Mouse (Mus musculus) spleen, adult 2 months (tissue): Measurements from ENCODE around the gene Rasgrp2. TPM values are rescaled to one million over a fixed set of nuclear protein-coding genes. Genes with fewer than 3 reads are reported as not detected.

Experiments used
- DNase-seq, 2 experiments: peaks; one replicate each; pipeline versions ENCODE4 v3.0.0 to v3.0.0-alpha.2; 2012 to 2021; ENCODE audit warnings: low spot score in 2 of 2, low read depth in 1 of 2
- H3K27ac ChIP-seq: fragments of 200-500 bp; 2 replicates; pipeline ENCODE4 v1.5.1; 2012; ENCODE audit warnings: low read length, inconsistent platforms; ENCODE audit not compliant: insufficient read depth
- H3K27me3 ChIP-seq: fragments of 200-500 bp; 2 replicates; pipeline ENCODE4 v1.6.1; 2012; ENCODE audit warnings: mild to moderate bottlenecking, moderate library complexity, low read length, inconsistent platforms; ENCODE audit not compliant: control insufficient read depth, insufficient read depth
- H3K36me3 ChIP-seq: fragments of 200-500 bp; 2 replicates; pipeline ENCODE4 v1.6.1; 2012; ENCODE audit warnings: mild to moderate bottlenecking, low read length, inconsistent platforms; ENCODE audit not compliant: control insufficient read depth, insufficient read depth
- H3K4me1 ChIP-seq: fragments of 200-500 bp; 2 replicates; pipeline ENCODE4 v1.6.1; 2011; ENCODE audit warnings: inconsistent platforms; ENCODE audit not compliant: control insufficient read depth, insufficient read depth, insufficient read length
- H3K4me3 ChIP-seq: fragments of 200-500 bp; 2 replicates; pipeline ENCODE4 v1.5.1; 2011; ENCODE audit warnings: mild to moderate bottlenecking, inconsistent platforms; ENCODE audit not compliant: insufficient read depth, insufficient read length; ENCODE audit errors: extremely low read depth
- CTCF ChIP-seq: fragments of 200-500 bp; IDR thresholded peaks from 2 replicates; pipeline ENCODE4 v1.5.1; 2011; ENCODE audit warnings: mild to moderate bottlenecking, inconsistent platforms; ENCODE audit not compliant: insufficient read depth, insufficient read length, insufficient replicate concordance; ENCODE audit errors: extremely low read depth
- POLR2A ChIP-seq: fragments of 200-500 bp; IDR thresholded peaks from 2 replicates; pipeline ENCODE4 v1.6.1; 2011; ENCODE audit warnings: low read depth, low read length, inconsistent platforms
- WGBS: fragments of 180-500 bp; shearing (Covaris S2); methylation state at CpG from one replicate; pipeline ENCODE4 v1.1.7; 2018; 5-methylcytosine and 5-hydroxymethylcytosine counted together
- polyA plus RNA-seq: library from polyadenylated mRNA; depleted of rRNA; stranded (reverse); fragments of >200 nt; gene quantifications from 2 replicates; pipeline ENCODE4 v1.2.3, GENCODE M21; 2012

Rasgrp2 gene
- polyA plus RNA-seq, 1 experiment, result 681 TPM

DNA sequence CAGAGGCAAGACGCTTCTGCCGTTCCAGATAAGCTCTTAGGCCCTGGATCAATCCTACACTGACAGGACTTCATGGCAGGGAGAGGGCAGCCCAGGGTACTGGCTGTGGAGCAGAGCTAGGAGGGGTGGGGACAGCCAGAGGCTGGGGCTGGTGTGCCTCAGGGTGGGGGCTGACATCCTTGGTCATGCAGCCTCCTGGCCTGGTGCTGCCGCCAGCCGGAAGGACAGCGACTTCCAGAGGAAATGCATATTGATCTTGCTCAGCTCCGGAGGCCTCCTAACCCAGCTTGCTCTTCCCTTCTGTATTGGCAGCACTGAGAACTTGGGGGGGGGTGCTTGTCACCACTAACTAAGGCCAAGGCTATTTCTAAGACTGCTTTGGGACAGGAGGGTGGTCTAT, 16.3 kb downstream of the Rasgrp2 start:
- TF ChIP-seq CTCF (no peak), POLR2A (no peak)
- Histone ChIP-seq H3K27me3 (peaks cover 9% of the 10 kb centered on the region; the same call in 1 of the 2 replicates), H3K27ac (no peak overlapping the region), H3K36me3 (peaks cover 25% of the 10 kb centered on the region), H3K4me3 (no peak overlapping the region), H3K4me1 (no peaks in the 10 kb centered on the region; the same call in none of the 2 replicates)
- no peak for DNase-seq
- 76% methylated on average over 6 of the region's 6 CpGs for WGBS

DNA sequence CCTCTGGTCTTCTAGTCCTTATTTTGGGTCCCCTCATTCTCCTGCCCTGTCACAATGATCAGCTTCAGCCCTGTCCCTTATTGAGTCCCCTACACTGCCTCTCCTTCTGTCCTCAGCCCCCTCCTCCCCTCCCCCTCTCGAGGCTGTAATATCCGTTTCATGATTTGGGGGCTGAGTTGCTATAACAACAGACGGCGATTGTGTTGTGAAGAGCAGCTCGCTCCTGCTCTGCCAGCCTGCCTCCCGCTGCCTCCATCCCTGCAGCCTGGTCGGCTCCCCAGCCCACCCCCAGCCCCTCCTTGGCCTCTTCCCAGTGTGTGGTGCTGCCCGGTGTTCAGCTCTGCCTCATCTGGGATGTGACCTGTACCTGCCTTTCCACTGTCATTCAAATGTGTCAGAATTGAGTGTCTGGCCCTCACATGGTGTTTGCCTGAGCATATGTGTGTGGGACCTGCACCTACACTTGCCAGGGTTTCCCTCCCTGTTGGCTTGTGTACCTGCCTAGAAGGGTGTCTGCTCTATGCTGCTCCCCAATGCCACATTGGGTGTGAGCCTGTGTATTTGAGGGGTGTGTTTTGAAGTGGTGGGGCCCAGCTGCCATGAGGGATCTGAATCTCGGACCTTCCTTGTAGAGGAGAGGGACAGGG, 17.1 kb downstream of the Rasgrp2 start:
- WGBS, result 51% methylated on average over 9 of the region's 9 CpGs
- Histone ChIP-seq H3K4me3 (no peak overlapping the region), H3K27ac (no peak overlapping the region), H3K36me3 (peaks cover 21% of the 10 kb centered on the region), H3K27me3 (peaks cover 9% of the 10 kb centered on the region; the same call in 1 of the 2 replicates), H3K4me1 (no peaks in the 10 kb centered on the region; the same call in 1 of the 2 replicates)
- TF ChIP-seq CTCF (no peak), POLR2A (no peak)
- DNase-seq, result no peak

DNA sequence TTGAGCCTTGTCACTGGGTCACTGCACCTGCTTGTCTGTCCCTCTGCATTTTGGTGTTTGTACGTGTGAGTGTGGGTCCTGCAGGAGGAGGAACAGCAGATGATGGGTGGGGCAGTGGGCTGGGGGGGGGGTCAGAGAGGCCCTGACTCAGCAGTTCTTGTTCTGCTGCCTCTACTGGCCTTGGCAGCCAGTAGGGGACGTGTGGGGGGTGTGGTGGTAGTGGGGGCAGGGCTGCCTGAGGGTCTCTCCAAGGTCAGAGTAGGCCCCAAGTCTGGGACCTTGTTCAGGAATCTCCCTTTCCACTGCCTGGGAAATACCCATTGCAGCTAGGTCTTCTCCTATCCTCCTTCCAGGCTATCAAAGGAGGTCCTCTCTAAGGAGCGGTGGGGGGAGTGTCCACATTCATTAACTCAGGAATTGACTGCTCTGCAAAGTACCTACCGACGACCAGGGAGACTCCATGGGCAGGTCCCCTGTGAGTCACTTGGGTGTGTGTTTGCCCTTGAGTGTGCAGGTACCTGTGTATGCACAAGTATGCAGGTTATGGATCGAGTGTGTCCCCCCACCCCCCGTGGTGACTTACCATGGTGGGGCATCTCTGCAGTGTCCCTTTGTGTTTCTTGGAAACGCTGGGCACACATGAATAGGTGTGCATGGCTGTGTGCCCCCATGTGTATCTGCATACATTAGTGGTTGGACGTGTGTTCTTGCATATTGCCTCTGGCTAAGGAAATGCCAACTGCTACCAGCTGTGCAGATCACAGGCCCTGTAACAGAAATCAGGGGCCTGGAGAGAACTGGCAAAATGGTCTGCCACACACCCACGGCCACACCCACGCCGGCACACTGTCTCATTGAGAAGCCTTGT, 18.0 kb downstream of the Rasgrp2 start:
- Histone ChIP-seq H3K36me3 (peaks cover 19% of the 10 kb centered on the region), H3K4me1 (no peaks in the 10 kb centered on the region; the same call in 1 of the 2 replicates), H3K27ac (no peak overlapping the region), H3K4me3 (no peak overlapping the region), H3K27me3 (peaks cover 9% of the 10 kb centered on the region; the same call in 1 of the 2 replicates)
- no peak for DNase-seq
- TF ChIP-seq CTCF, result no peak
- TF ChIP-seq POLR2A, result no peak
- 61% methylated on average over 12 of the region's 12 CpGs for WGBS

DNA sequence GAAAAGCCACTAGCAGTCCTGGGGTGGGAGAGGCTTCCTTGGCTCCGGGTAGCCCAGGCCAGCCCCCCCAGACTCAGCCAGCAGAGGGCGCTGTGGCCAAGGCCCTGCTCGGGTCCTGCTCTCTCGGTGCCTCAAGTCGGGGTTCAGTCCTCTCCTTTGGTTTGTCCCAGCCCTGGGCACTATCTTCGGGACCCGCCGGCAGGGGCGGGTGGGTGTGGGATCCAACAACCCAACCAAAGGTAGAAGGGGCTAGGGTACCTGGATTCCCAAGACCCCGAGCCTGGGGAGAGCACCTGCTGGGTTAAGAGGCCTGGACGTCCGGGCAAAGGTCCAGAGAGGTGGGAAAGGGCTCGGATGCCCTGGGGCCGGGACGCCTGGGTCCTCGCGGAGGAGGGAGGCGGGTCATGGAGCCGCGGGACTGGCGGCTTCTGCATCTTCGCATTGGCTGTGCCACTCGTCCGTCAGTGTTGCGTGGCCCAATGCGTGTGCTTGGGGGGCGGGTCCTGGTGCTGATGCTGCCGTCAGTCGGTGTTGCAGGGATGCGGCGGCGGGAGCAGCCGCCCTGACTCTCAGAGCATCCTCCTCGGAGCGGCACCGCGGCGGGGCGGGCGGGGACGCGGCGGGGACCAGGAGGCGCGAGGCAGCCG, 19.2 kb downstream of the Rasgrp2 start, which contains the start of gene Nrxn2:
TSS of gene Nrxn2 (plus strand) at position 499 of the 647 bp plus-strand sequence.
- Histone ChIP-seq H3K4me3 (peak within 1 kb of the TSS; percentile 53), H3K36me3 (peaks cover 11% of the 10 kb centered on the region), H3K4me1 (no peaks in the 10 kb centered on the region; the same call in 1 of the 2 replicates), H3K27me3 (peaks cover 9% of the 10 kb centered on the region; the same call in 1 of the 2 replicates), H3K27ac (no peak within 1 kb of the TSS)
- 3% methylated on average over 46 of the region's 46 CpGs for WGBS
- DNase-seq, result peak; percentile 70 to 81
- peak; percentile 97 for TF ChIP-seq CTCF
- TF ChIP-seq POLR2A, result no peak

DNA sequence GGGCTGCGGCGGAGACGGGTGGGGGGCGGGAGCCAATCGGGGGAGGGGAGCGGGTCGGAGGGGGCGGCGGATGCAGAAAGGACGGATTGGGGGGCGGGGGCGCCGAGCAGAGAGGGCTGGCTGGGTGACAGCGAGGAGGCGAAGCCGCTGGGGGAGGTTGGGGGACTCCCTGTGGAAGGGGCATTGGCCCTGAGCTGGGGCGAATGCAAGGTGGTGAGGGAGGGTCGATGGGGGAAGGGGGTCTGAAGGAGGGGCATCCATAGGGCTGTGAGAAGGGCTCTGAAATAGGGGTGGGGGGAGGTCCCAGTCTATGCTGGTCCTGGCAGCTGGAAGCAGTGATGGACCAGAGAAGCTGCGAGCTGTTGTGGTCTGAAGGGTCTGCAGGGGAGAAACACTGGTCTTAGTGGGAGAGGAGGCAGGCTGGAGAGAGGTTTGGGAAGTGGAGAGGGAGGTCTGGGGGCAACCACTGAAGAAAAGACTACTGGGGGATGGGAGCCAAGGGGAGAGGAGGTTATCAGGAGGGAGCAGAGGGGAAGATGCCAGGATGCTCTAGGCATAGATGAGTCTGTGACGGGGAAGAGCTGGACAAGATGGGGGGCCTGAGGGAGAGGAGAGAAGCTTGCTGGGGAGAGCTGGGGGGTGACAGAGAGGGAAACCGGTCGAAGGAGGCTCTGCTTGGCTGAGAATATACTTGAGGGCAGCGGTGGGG, 20.0 kb downstream of the Rasgrp2 start:
- Histone ChIP-seq H3K27ac (no peak overlapping the region), H3K4me3 (no peak overlapping the region), H3K4me1 (no peaks in the 10 kb centered on the region; the same call in 1 of the 2 replicates), H3K36me3 (peaks cover 3% of the 10 kb centered on the region), H3K27me3 (peaks cover 9% of the 10 kb centered on the region; the same call in 1 of the 2 replicates)
- 18% methylated on average over 19 of the region's 23 CpGs for WGBS
- DNase-seq, result no peak
- no peak for TF ChIP-seq POLR2A
- TF ChIP-seq CTCF, result no peak

DNA sequence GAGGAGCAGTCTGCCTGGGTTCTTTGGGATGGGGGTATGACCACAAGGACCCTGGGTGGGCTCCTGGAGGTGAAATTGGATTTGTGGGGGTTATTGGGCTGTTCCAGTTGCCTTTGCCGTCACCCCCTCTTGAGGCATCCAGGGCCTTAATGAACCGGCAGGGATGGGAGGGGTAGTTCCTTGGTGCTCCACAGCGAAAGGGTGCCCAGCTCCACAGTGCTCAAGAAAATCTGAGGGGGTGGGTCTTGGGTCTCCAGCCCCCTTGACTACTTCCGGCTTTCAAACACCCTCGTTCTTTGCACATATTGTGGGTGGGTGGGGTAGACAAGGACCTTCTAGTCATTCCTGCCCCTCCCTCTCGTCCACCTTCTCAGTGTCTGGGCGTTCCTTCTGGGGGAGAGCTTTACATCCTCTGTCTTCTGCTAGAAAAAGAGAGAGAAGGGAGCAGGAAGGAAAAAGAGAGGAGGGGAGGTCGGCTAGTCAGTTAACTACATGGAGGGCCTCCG, 20.7 kb downstream of the Rasgrp2 start:
- Histone ChIP-seq H3K27me3 (peaks cover 9% of the 10 kb centered on the region; the same call in 1 of the 2 replicates), H3K4me3 (no peak overlapping the region), H3K4me1 (no peaks in the 10 kb centered on the region; the same call in 1 of the 2 replicates), H3K36me3 (no peaks in the 10 kb centered on the region), H3K27ac (no peak overlapping the region)
- no peak for DNase-seq
- TF ChIP-seq POLR2A (no peak), CTCF (no peak)
- WGBS, result 58% methylated on average over 9 of the region's 9 CpGs
